Mouse (Mus musculus) bone marrow, adult 2 months (tissue): ENCODE measurements around the gene Gm11444. TPM values are rescaled to one million over a fixed set of nuclear protein-coding genes. Genes with fewer than 3 reads are reported as not detected.

Experiments used
- H3K27ac ChIP-seq: fragments of 200-500 bp; 2 replicates; pipeline ENCODE4 v1.5.1; 2012; ENCODE audit warnings: low read depth, mild to moderate bottlenecking, control low read depth, inconsistent platforms, low read length; ENCODE audit not compliant: control insufficient read depth, poor library complexity, insufficient read depth
- H3K4me1 ChIP-seq: fragments of 200-500 bp; 2 replicates; pipeline ENCODE4 v1.6.1; 2011; ENCODE audit warnings: low read length; ENCODE audit not compliant: control insufficient read depth, insufficient read depth
- H3K4me3 ChIP-seq: fragments of 200-500 bp; replicated peaks from 2 replicates; pipeline ENCODE3; 2011; ENCODE audit warnings: mild to moderate bottlenecking, low read depth, low read length, control low read depth; ENCODE audit not compliant: control insufficient read depth
- CTCF ChIP-seq: fragments of 200-500 bp; IDR thresholded peaks from 2 replicates; pipeline ENCODE4 v1.5.1; 2011; ENCODE audit warnings: low read length, control low read depth; ENCODE audit not compliant: control insufficient read depth, insufficient read depth
- POLR2A ChIP-seq: fragments of 200-500 bp; IDR thresholded peaks from 2 replicates; pipeline ENCODE4 v1.6.1; 2011; ENCODE audit warnings: low read depth, mild to moderate bottlenecking, control low read depth, low read length, borderline replicate concordance; ENCODE audit not compliant: control insufficient read depth
- WGBS: fragments of 180-500 bp; shearing (Covaris S2); methylation state at CpG from one replicate; pipeline ENCODE4 v1.1.7; 2018; 5-methylcytosine and 5-hydroxymethylcytosine counted together
- polyA plus RNA-seq: library from polyadenylated mRNA; stranded (reverse); fragments of >200 nt; gene quantifications from 2 replicates; pipeline ENCODE4 v1.2.4, GENCODE M21; 2011; ENCODE audit warnings: low replicate concordance; ENCODE audit not compliant: missing spikeins, insufficient read depth, insufficient read length

Gene Gm11444
- polyA plus RNA-seq, result not detected in 2 replicates

GRCm38 (mm10) chr11:85850233-85850632 is at the start of gene Gm11444:
Gm11444 (minus strand) TSS chr11:85850333.
- H3K4me1 ChIP-seq, result no peaks in the 10 kb centered on the region
- H3K4me3 ChIP-seq, result no peak within 1 kb of the TSS
- TF ChIP-seq POLR2A (no peak), CTCF (no peak)
- H3K27ac ChIP-seq, result no peak within 1 kb of the TSS
- 86% methylated on average over 6 of the region's 6 CpGs for WGBS

- TF ChIP-seq POLR2A (no peak), CTCF (no peak)
- H3K4me1 ChIP-seq, result no peaks in the 10 kb centered on the region
- H3K4me3 ChIP-seq, result no peak overlapping the region
- whole genome bisulfite sequencing, result 53% methylated on average over 13 of the region's 13 CpGs
- H3K27ac ChIP-seq, result no peak overlapping the region
Observed at GRCm38 (mm10) chr11:85896335-85896985, 46.3 kb upstream of the Gm11444 start.

GRCm38 (mm10) chr11:85894731-85895545 is 44.8 kb upstream of the Gm11444 start:
- no peak overlapping the region for H3K4me3 ChIP-seq

GRCm38 (mm10) chr11:85894136-85894530 is 44.0 kb upstream of the Gm11444 start:
- H3K27ac ChIP-seq, result no peak overlapping the region
- 7% methylated on average over 3 of the region's 3 CpGs for WGBS
- H3K4me3 ChIP-seq, result no peak overlapping the region
- H3K4me1 ChIP-seq, result no peaks in the 10 kb centered on the region
- TF ChIP-seq CTCF (no peak), POLR2A (no peak)

More at GRCm38 (mm10) chr11:85894731-85895545, 44.8 kb upstream of the Gm11444 start:
- 4% methylated on average over 43 of the region's 43 CpGs for WGBS
- TF ChIP-seq CTCF (no peak), POLR2A (no peak)
- Histone ChIP-seq H3K4me1 (no peaks in the 10 kb centered on the region), H3K27ac (no peak overlapping the region)

GRCm38 (mm10) chr11:85893400-85894135 is 43.4 kb upstream of the Gm11444 start:
- Histone ChIP-seq H3K4me1 (no peaks in the 10 kb centered on the region), H3K4me3 (no peak overlapping the region), H3K27ac (no peak overlapping the region)
- 10% methylated on average over 13 of the region's 13 CpGs for WGBS
- TF ChIP-seq POLR2A (no peak), CTCF (no peak)

- H3K4me3 ChIP-seq, result no peak overlapping the region
- TF ChIP-seq POLR2A, result no peak
- no peak for TF ChIP-seq CTCF
- WGBS, result 6% methylated on average over 6 of the region's 6 CpGs
- H3K27ac ChIP-seq, result no peak overlapping the region
- H3K4me1 ChIP-seq, result no peaks in the 10 kb centered on the region
Observed at GRCm38 (mm10) chr11:85892771-85893170, 42.6 kb upstream of the Gm11444 start.

GRCm38 (mm10) chr11:85891692-85892040 is 41.5 kb upstream of the Gm11444 start:
- Histone ChIP-seq H3K27ac (no peak overlapping the region), H3K4me1 (no peaks in the 10 kb centered on the region), H3K4me3 (no peak overlapping the region)
- no peak for TF ChIP-seq CTCF
- TF ChIP-seq POLR2A, result no peak
- 10% methylated on average over 2 of the region's 2 CpGs for WGBS
